Mouse (Mus musculus): Measurements from ENCODE around the gene Zfp382. TPM values are rescaled to one million over a fixed set of nuclear protein-coding genes. Genes with fewer than 3 reads are reported as not detected.

Gene Zfp382
- polyA plus RNA-seq (2017; shearing (Covaris generic)), result 1 to 10 TPM; 5.0 to 7.0 TPM

DNA sequence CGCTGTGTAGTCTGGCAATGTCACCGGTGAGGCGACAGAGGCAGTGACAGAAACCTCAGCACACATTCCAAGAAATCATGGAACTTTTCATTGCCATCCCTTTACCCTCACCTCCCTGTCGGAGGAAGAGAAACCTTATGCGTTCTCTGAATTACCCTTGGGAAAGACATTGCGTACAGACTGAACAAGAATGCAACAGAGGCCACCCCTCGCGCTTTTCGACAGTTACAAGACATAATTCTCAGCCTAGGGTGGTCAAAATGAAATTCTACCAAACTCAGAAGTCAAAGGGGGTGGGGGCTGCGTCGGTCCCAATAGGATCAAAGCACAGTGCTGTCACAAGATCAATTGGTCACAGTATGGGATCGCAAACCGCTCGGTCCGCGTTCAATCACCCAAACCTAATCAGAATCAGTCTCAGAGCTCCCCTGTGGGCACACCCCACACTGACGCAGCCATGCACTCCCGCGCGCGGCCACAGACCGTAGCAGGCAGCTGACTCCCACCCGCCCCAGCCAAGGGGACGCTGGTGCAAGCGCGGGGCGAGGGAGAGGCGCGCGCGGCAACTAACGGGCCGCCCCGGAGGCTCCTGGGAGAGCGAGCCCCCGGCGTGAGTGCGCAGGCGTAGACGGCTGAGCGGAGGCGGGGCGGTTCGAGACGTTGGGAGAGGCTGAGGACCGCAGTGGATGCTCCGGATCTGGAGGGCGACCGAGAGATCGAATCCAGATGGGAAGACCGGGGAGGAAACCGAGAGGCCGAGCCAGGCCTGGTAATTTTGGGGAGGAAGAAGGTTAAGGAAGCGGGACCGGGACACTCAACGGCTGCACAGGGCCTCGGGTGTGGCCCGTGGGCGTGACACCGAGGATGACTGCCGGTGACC lies at the start of gene Zfp382:
Gene Zfp382 (plus strand): TSS at position 635 of the 880 bp plus-strand sequence.

GRCm38 (mm10) chr7:30072146-30073028 lies 49.4 kb upstream of the Zfp382 start, which contains the start of gene Zfp82:
TSS of gene Zfp82 (minus strand) at chr7:30072900.

GRCm38 (mm10) chr7:30090092-30090969 lies 31.4 kb upstream of the Zfp382 start, which contains the start of the genes Gm26920 and Zfp566:
TSS of gene Gm26920 (minus strand) at chr7:30090410.
TSS of gene Zfp566 (minus strand) at chr7:30090527.

DNA sequence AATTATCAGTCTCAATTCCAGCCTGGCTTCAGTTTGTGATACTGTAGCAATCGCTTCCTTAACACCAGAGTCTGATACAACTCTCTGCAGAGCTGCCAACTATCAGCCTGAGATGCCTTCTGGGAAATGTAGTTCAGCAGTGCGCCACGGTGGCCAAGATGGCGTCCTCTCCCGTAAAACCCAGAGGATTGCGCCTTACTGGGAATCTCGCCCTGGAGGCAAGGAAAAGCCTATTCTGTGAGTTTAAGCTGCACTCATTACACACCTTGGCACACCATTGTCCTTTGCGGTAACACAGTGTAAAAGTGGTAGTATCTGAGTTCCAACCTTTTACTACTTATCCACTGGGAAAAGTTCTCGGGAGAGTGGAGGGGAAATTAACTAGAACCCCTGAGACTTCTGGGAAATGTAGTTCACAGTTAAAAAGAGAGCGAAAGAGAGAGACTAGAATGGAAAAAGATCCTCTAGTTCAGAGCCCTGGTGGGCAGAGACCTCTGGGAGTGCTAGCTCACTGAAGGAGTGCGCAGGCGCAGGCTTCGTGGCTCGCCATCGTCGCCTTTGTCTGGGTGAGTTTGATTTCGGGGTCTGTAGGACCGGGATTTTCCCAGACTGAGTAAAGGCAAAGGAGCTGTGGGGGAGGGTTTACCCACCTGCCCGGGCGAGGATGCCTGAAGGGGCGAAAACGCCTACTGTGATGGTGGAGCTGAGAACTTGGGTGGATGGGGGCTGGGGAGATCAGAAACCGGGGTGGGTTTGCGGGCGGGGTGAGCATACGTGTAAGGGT lies 26.9 kb upstream of the Zfp382 start, which contains the start of gene Zfp260:
Gene Zfp260 (plus strand): TSS at position 132 of the 784 bp plus-strand sequence.

GRCm38 (mm10) chr7:30169583-30170282 lies 48.0 kb downstream of the Zfp382 start, which contains the start of gene Zfp146:
TSS of gene Zfp146 (minus strand) at chr7:30169750.

GRCm38 (mm10) chr7:30183879-30184289 lies 62.1 kb downstream of the Zfp382 start, which contains the start of gene Cox7a1:
TSS of gene Cox7a1 (plus strand) at chr7:30184144.

Other genes with a start within 250 kb of the Zfp382 start
- 1 to 10 TPM; 3.2 to 4.5 TPM for gene Zfp27, start 215.4 kb upstream of the Zfp382 start, polyA plus RNA-seq (2017; shearing (Covaris generic))
- gene Zfp383, start 213.7 kb upstream of the Zfp382 start, polyA plus RNA-seq (2017; shearing (Covaris generic)), result 1 to 10 TPM in 1 of 2 experiments, under 1 TPM in 1; 0.84 to 1.0 TPM
- gene Zfp74, start 167.9 kb upstream of the Zfp382 start, polyA plus RNA-seq (2017; shearing (Covaris generic)), result 10 to 100 TPM in 1 of 2 experiments, 1 to 10 TPM in 1; 3.8 to 12.7 TPM
- 1 to 10 TPM; 6.8 to 9.1 TPM for gene Zfp568, start 138.0 kb upstream of the Zfp382 start, polyA plus RNA-seq (2017; shearing (Covaris generic))
- gene Zfp14, start 70.6 kb upstream of the Zfp382 start, polyA plus RNA-seq (2017; shearing (Covaris generic)), result 1 to 10 TPM; 1.6 to 5.0 TPM
- gene Zfp82, start 49.0 kb upstream of the Zfp382 start, polyA plus RNA-seq (2017; shearing (Covaris generic)), result 1 to 10 TPM; 4.3 to 8.9 TPM
- gene Gm26920, start 31.5 kb upstream of the Zfp382 start, polyA plus RNA-seq (2017; shearing (Covaris generic)), result 1 to 10 TPM in 1 of 2 experiments, not detected in 1; 4.2 TPM
- gene Zfp566, start 31.4 kb upstream of the Zfp382 start, polyA plus RNA-seq (2017; shearing (Covaris generic)), result 10 to 100 TPM in 1 of 2 experiments, 1 to 10 TPM in 1; 7.9 to 11.2 TPM
- 10 to 100 TPM; 62.3 to 66.4 TPM for gene Zfp260, start 27.2 kb upstream of the Zfp382 start, polyA plus RNA-seq (2017; shearing (Covaris generic))
- gene Zfp146, start 47.8 kb downstream of the Zfp382 start, polyA plus RNA-seq (2017; shearing (Covaris generic)), result 10 to 100 TPM; 21.8 to 37.9 TPM
- gene Cox7a1, start 62.2 kb downstream of the Zfp382 start, polyA plus RNA-seq (2017; shearing (Covaris generic)), result under 1 TPM; 0.64 to 0.74 TPM
- gene Capns1, start 76.9 kb downstream of the Zfp382 start, polyA plus RNA-seq (2017; shearing (Covaris generic)), result 10 to 100 TPM; 96.1 to 96.6 TPM
- 10 to 100 TPM; 47.8 to 64.2 TPM for gene Polr2i, start 110.0 kb downstream of the Zfp382 start, polyA plus RNA-seq (2017; shearing (Covaris generic))
- gene Tbcb, start 110.3 kb downstream of the Zfp382 start, polyA plus RNA-seq (2017; shearing (Covaris generic)), result 100 to 1,000 TPM; 109 to 132 TPM
- not detected for gene Ovol3, start 113.8 kb downstream of the Zfp382 start, polyA plus RNA-seq (2017; shearing (Covaris generic))
- under 1 TPM; 0.12 to 0.41 TPM for gene Thap8, start 158.2 kb downstream of the Zfp382 start, polyA plus RNA-seq (2017; shearing (Covaris generic))
- gene Wdr62, start 158.5 kb downstream of the Zfp382 start, polyA plus RNA-seq (2017; shearing (Covaris generic)), result 1 to 10 TPM; 4.8 to 6.9 TPM
- gene Clip3, start 169.8 kb downstream of the Zfp382 start, polyA plus RNA-seq (2017; shearing (Covaris generic)), result 1 to 10 TPM; 1.6 to 3.1 TPM
- 100 to 1,000 TPM in 1 of 2 experiments, 10 to 100 TPM in 1; 92.7 to 159 TPM for gene Alkbh6, start 186.8 kb downstream of the Zfp382 start, polyA plus RNA-seq (2017; shearing (Covaris generic))
- 10 to 100 TPM in 1 of 2 experiments, 1 to 10 TPM in 1; 3.8 to 22.5 TPM for gene Syne4, start 192.9 kb downstream of the Zfp382 start, polyA plus RNA-seq (2017; shearing (Covaris generic))
- not detected for gene E130208F15Rik, start 199.8 kb downstream of the Zfp382 start, polyA plus RNA-seq (2017; shearing (Covaris generic))
- 10 to 100 TPM; 32.0 to 75.5 TPM for gene Sdhaf1, start 202.0 kb downstream of the Zfp382 start, polyA plus RNA-seq (2017; shearing (Covaris generic))
- gene Lrfn3, start 240.8 kb downstream of the Zfp382 start, polyA plus RNA-seq (2017; shearing (Covaris generic)), result not detected